Mouse (Mus musculus): ENCODE measurements around the gene Vasp. TPM values are rescaled to one million over a fixed set of nuclear protein-coding genes. Genes with fewer than 3 reads are reported as not detected.

The Vasp gene
- polyA plus RNA-seq, 1 experiment, result 517 TPM

DNA sequence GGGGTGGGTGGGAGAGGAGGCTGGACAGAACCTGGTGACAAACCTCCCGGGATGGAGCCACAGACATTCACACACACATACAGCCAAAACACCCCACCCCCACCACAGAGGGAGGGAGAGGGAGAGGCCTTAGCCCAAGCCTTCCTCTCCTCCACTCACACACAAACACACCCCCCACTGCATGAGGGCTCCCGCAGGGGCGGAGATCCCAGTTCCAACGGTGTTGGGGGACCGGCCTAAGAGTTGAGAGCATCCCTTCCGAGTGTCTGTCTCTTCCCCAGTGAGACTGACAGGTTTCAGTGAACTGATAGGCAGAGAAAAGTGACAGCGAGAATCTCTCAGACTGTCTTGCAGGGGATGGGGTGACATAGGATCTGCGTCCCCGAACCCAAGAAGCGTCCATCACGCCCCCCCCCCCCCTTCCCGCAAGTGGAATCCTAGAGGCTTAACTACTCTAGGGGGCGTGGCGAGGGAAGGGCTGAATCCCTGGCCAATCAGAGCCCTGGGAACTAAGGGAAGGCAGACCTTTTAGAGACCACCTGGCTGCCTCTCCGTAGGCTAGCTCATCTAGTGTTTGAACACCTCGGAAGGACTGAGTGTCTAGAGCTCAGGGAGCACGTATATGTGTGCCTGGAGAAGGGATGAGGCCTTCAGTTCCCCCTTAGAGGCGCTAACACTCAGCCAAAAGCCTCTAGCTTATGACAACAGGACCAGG lies 36.3 kb upstream of the Vasp start:
- Histone ChIP-seq H3K4me3 (ENCODE audit: low read depth, low read length) (peak overlapping the region; percentile 76), H3K27me3 (ENCODE audit: control insufficient read depth, insufficient read depth, low read length) (peaks cover 8% of the 10 kb centered on the region), H3K27ac (ENCODE audit: insufficient read depth, low read depth, low read length) (peak overlapping the region; percentile 51), H3K4me1 (ENCODE audit: control insufficient read depth, insufficient read depth, insufficient read length, low read length) (peaks cover 1% of the 10 kb centered on the region; the same call in 1 of the 2 replicates), H3K36me3 (ENCODE audit: control insufficient read depth, insufficient read depth, low read length) (no peaks in the 10 kb centered on the region)
- 1% methylated on average over 18 of the region's 18 CpGs for WGBS
- TF ChIP-seq POLR2A (IDR thresholded peaks at IDR 0.05; ENCODE audit: low read depth, low read length) (no peak), CTCF (IDR thresholded peaks at IDR 0.05; ENCODE audit: extremely low read depth, insufficient read length, insufficient replicate concordance, low read depth, low read length) (no peak)

DNA sequence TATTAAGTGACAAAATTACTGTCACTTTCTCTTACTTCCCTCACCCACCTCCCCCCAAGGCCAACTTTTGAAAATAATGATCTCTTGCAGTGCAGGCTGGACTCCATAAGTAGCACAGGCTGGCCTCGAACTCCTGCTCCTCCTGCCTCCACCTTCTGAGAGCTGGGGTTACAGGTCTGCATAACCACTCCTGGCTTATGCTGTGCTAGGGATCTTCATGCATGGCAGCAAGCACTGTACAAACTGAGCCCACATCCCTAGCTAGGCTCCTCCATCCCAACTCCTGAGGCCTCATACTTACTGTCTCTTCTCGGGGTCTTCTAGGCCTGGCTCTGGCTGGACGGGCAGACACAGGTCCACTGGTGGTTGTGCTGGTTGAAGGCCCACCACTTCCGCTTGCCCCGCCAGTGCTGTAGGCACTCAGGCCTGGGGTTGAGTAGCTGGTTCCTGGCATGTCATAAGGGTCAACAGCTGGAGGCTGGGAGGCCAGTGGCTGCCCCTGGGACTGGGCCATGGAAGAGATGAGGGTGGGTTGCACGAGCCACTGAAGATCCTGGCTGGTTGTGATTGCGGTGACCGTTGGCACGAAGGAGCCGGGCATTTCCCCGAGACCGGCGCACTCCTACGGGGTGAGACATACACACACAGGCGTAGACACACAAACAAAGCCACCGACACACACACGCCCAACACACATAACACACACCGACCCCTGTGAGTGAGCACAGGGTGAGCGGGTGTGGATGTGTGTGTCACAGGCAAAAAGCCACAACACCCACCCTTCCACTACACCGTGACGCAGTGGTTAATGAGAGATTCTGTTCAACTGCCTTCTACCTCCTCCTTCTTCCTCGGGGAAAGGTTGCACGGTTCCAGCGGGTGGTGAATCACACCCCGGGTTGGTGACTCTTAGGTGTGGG lies 35.5 kb upstream of the Vasp start:
- H3K4me1 ChIP-seq (ENCODE audit: control insufficient read depth, insufficient read depth, insufficient read length, low read length), result peaks cover 1% of the 10 kb centered on the region; the same call in 1 of the 2 replicates
- 73% methylated on average over 25 of the region's 25 CpGs for WGBS
- TF ChIP-seq POLR2A (IDR thresholded peaks at IDR 0.05; ENCODE audit: low read depth, low read length) (no peak), CTCF (IDR thresholded peaks at IDR 0.05; ENCODE audit: extremely low read depth, insufficient read length, insufficient replicate concordance, low read depth, low read length) (no peak)
- H3K36me3 ChIP-seq (ENCODE audit: control insufficient read depth, insufficient read depth, low read length), result no peaks in the 10 kb centered on the region
- H3K27ac ChIP-seq (ENCODE audit: insufficient read depth, low read depth, low read length), result no peak overlapping the region
- peaks cover 8% of the 10 kb centered on the region for H3K27me3 ChIP-seq (ENCODE audit: control insufficient read depth, insufficient read depth, low read length)
- no peak overlapping the region for H3K4me3 ChIP-seq (ENCODE audit: low read depth, low read length)

DNA sequence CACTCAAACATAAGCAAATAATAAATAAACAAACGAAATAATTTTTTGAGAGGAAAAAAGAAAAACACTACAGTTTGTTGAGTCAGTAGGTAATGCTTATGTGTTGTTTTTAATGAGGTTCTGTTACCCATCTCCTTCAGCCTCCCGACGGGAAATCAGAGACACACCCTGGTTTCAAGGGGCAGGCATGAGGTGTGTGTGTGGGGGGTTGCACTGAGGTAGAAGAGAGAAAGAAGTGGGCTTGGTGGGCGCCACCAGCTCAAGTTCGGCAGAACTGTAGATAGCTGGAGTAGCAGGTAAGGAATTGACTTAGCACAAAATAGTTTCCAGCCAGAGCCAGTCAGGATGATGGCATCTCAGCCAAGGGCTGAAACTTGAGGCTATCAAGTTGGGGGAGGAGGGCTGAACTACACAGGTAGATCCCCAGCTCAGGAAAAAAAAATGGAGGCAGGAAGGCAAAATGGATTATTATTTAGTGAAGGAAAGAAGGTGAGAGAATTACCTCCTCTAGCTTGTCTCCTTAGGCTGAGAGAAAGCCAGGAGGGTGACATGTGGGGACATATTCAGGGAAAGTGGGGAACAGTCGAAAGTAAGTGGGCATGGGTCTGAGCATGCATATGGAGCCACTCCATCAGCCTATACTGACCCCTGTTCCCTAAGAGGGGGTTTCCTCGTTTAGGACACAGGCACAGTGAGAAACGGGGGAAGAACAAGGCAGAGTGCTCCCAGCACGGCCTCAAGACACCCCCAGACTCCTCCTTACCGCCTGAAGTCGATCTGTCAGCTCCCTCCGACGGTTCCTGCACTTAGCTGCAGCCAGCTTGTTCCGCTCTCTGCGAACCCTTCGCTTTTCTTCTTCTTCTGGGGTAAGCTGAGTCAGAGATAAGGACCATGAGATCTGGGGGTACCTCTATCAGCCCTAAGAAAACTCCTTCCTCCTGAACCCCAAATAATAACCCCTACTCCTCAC lies 34.5 kb upstream of the Vasp start:
- 57% methylated on average over 16 of the region's 16 CpGs for WGBS
- H3K27me3 ChIP-seq (ENCODE audit: control insufficient read depth, insufficient read depth, low read length), result peaks cover 8% of the 10 kb centered on the region

DNA sequence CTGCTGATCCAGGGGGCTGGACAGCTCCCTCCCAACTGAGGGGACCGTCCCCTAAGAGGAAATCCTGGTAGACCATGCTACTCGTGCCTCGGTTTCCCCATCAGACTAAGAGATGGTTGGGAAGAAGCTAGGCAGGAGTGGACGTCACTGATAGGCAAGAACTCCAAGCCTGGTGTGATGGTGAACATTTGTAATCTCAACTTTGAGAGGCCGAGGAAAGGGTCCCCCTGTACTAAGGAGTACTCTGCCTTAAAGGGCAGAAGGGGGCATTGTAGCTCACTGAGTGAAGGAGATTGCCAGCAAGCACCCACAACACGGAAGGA lies 33.8 kb upstream of the Vasp start:
- no peak overlapping the region for H3K4me3 ChIP-seq (ENCODE audit: low read depth, low read length)
- H3K27me3 ChIP-seq (ENCODE audit: control insufficient read depth, insufficient read depth, low read length), result peaks cover 8% of the 10 kb centered on the region
- no peak overlapping the region for H3K27ac ChIP-seq (ENCODE audit: insufficient read depth, low read depth, low read length)
- WGBS, result 23% methylated on average over 6 of the region's 6 CpGs
- no peaks in the 10 kb centered on the region for H3K36me3 ChIP-seq (ENCODE audit: control insufficient read depth, insufficient read depth, low read length)
- no peak for TF ChIP-seq POLR2A (IDR thresholded peaks at IDR 0.05; ENCODE audit: low read depth, low read length)
- no peak for TF ChIP-seq CTCF (IDR thresholded peaks at IDR 0.05; ENCODE audit: extremely low read depth, insufficient read length, insufficient replicate concordance, low read depth, low read length)
- H3K4me1 ChIP-seq (ENCODE audit: control insufficient read depth, insufficient read depth, insufficient read length, low read length), result peaks cover 1% of the 10 kb centered on the region; the same call in 1 of the 2 replicates

More for the DNA sequence above, 34.5 kb upstream of the Vasp start:
- H3K36me3 ChIP-seq (ENCODE audit: control insufficient read depth, insufficient read depth, low read length), result no peaks in the 10 kb centered on the region
- no peak overlapping the region for H3K27ac ChIP-seq (ENCODE audit: insufficient read depth, low read depth, low read length)
- H3K4me3 ChIP-seq (ENCODE audit: low read depth, low read length), result no peak overlapping the region
- peaks cover 1% of the 10 kb centered on the region; the same call in 1 of the 2 replicates for H3K4me1 ChIP-seq (ENCODE audit: control insufficient read depth, insufficient read depth, insufficient read length, low read length)
- TF ChIP-seq CTCF (IDR thresholded peaks at IDR 0.05; ENCODE audit: extremely low read depth, insufficient read length, insufficient replicate concordance, low read depth, low read length) (no peak), POLR2A (IDR thresholded peaks at IDR 0.05; ENCODE audit: low read depth, low read length) (no peak)

DNA sequence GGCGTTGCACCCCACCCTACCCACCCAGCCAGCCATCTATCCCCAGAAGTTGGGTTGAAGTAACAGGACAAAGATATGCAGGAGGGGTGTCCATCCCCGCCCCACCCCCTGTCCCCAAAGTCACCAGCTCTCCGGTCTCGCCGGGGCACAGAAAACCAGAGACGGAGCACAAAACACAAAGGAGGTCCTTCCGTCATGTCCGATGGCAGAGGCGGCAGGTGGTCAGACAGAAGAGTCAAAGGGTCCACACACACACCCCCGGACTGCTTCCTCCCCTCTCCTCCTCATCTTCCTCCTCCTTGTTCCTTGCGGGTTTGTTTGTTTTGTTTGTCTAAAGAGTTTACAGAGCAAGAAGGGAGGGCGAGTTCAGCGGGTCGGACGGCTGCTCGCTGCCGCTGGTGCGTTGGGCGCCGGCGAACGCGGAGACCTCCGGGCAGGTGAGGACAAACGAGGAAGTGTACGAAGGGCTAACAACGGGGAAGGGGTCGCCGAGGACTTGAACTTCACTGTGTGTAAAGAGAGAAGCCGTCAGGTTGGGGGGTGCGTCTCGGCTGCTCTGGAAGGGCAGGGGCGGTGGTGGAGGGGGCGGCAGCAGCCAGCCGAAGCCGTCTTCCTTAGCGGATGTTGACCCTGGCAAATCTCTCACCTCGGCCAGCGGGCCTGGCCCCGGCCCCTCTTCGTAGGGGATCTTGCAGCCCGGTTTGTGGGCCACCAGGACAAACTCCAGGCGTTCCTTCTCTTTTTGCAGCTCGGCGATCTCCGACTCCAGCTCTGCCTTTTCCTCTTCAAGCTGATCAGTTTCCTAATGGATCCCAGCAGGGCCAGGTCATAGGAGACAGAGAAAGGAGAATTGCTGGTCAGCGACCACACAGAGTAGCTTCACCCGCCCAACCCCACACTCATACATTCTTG lies 33.1 kb upstream of the Vasp start:
- Histone ChIP-seq H3K27me3 (ENCODE audit: control insufficient read depth, insufficient read depth, low read length) (peaks cover 8% of the 10 kb centered on the region), H3K4me1 (ENCODE audit: control insufficient read depth, insufficient read depth, insufficient read length, low read length) (peaks cover 1% of the 10 kb centered on the region; the same call in 1 of the 2 replicates), H3K4me3 (ENCODE audit: low read depth, low read length) (peak overlapping the region; percentile 51), H3K36me3 (ENCODE audit: control insufficient read depth, insufficient read depth, low read length) (no peaks in the 10 kb centered on the region), H3K27ac (ENCODE audit: insufficient read depth, low read depth, low read length) (no peak overlapping the region)
- TF ChIP-seq CTCF (IDR thresholded peaks at IDR 0.05; ENCODE audit: extremely low read depth, insufficient read length, insufficient replicate concordance, low read depth, low read length) (no peak), POLR2A (IDR thresholded peaks at IDR 0.05; ENCODE audit: low read depth, low read length) (no peak)
- WGBS, result 7% methylated on average over 48 of the region's 48 CpGs

DNA sequence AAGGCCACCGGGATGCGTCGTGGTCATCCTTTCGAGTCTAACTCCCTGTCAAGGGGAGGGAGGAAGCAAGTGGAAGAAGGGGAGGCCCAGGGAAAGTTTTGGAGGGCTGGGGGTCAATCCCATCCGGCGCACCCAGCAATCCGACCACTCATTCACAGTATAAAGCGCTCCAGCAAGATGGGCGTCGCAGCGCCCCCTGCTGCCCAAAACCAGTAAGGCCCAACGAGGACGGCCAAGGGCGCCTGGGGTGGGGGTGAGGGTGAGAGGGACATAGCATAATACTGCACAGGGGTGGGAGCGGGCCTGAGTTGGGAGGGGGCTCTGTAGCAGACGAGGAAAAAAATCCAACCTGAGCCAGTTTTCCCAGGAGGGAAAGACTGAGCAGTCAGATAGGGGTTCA lies 32.2 kb upstream of the Vasp start:
- peak overlapping the region; percentile 14; the same call in 1 of the 2 replicates for H3K4me3 ChIP-seq (ENCODE audit: low read depth, low read length)
- H3K27ac ChIP-seq (ENCODE audit: insufficient read depth, low read depth, low read length), result no peak overlapping the region
- TF ChIP-seq POLR2A (IDR thresholded peaks at IDR 0.05; ENCODE audit: low read depth, low read length), result no peak
- peak; percentile 87 for TF ChIP-seq CTCF (IDR thresholded peaks at IDR 0.05; ENCODE audit: extremely low read depth, insufficient read length, insufficient replicate concordance, low read depth, low read length)
- H3K27me3 ChIP-seq (ENCODE audit: control insufficient read depth, insufficient read depth, low read length), result peaks cover 8% of the 10 kb centered on the region
- WGBS, result 4% methylated on average over 16 of the region's 16 CpGs
- peaks cover 1% of the 10 kb centered on the region; the same call in 1 of the 2 replicates for H3K4me1 ChIP-seq (ENCODE audit: control insufficient read depth, insufficient read depth, insufficient read length, low read length)
- H3K36me3 ChIP-seq (ENCODE audit: control insufficient read depth, insufficient read depth, low read length), result no peaks in the 10 kb centered on the region

Measured in small intestine, adult 2 months (tissue).